Mouse (Mus musculus) forebrain, postnatal 0 days (tissue): Measurements from ENCODE around the gene Nek7. TPM values are rescaled to one million over a fixed set of nuclear protein-coding genes. Genes with fewer than 3 reads are reported as not detected.
A peak's percentile ranks its signal among the peaks of the same experiment; 100 is the strongest.

Source experiments
- ATAC-seq: fragments of 200-750 bp; cut with Nextera tagmentation; 2 replicates; pipeline ENCODE4 v1.8.0; 2017; ENCODE audit warnings: mild to moderate bottlenecking, moderate library complexity
- DNase-seq: peaks from one replicate; pipeline ENCODE4 v3.0.0-alpha.2; 2015
- H3K27ac ChIP-seq: fragments of 300-500 bp; sonication (generic); 2 replicates; pipeline ENCODE4 v1.5.1; 2014; ENCODE audit warnings: low read depth, mild to moderate bottlenecking, antibody characterized with exemption, low read length, moderate library complexity, mixed read lengths
- H3K27me3 ChIP-seq: fragments of 300-500 bp; sonication (generic); 2 replicates; pipeline ENCODE4 v1.6.1; 2014; ENCODE audit warnings: mild to moderate bottlenecking, low read length, mixed read lengths; ENCODE audit not compliant: insufficient read depth
- H3K36me3 ChIP-seq: fragments of 300-500 bp; sonication (generic); 2 replicates; pipeline ENCODE4 v1.6.1; 2014; ENCODE audit warnings: mild to moderate bottlenecking, moderate library complexity; ENCODE audit not compliant: insufficient read depth
- H3K4me1 ChIP-seq: fragments of 300-500 bp; sonication (generic); 2 replicates; pipeline ENCODE4 v1.6.1; 2014; ENCODE audit warnings: antibody characterized with exemption; ENCODE audit not compliant: insufficient read depth
- H3K4me2 ChIP-seq: fragments of 300-500 bp; sonication (generic); 2 replicates; pipeline ENCODE4 v1.6.1; 2014; ENCODE audit warnings: low read depth, mild to moderate bottlenecking, moderate library complexity
- H3K4me3 ChIP-seq: fragments of 300-500 bp; sonication (generic); 2 replicates; pipeline ENCODE4 v1.5.1; 2014; ENCODE audit warnings: low read depth, low read length, mixed read lengths
- H3K9ac ChIP-seq: fragments of 300-500 bp; sonication (generic); 2 replicates; pipeline ENCODE4 v1.6.1; 2014; ENCODE audit warnings: mild to moderate bottlenecking
- H3K9me3 ChIP-seq: fragments of 300-500 bp; sonication (generic); 2 replicates; pipeline ENCODE4 v1.6.1; 2016; ENCODE audit warnings: low read length
- CTCF ChIP-seq: sonication (generic); IDR thresholded peaks from 2 replicates; pipeline ENCODE4 v1.5.1; 2016; ENCODE audit warnings: antibody characterized with exemption, control low read depth, low read depth
- whole genome bisulfite sequencing: fragments of 180-500 bp; shearing (Covaris S2); extraction: QIAGEN DNeasy Blood & Tissue Kit; methylation state at CpG from one replicate; pipeline ENCODE4 v1.1.7; 2014; 5-methylcytosine and 5-hydroxymethylcytosine counted together
- polyA plus RNA-seq: library from polyadenylated mRNA; unstranded; fragments of >200 nt; fragmentation: Nextera tagmentation; extraction: Ambion mirVana; gene quantifications from 2 replicates; pipeline ENCODE4 v1.2.1, GENCODE M21; 2015
- total RNA-seq: library from RNA; depleted of rRNA; stranded (reverse); fragments of >200 nt; gene quantifications from 2 replicates; pipeline ENCODE4 v1.2.3, GENCODE M21; 2014

Gene Nek7
- total and polyA plus RNA-seq, 2 experiments from 2014 or later = 15.3 to 15.4 TPM

- no peak overlapping the region for H3K4me2 ChIP-seq
- no peak for TF ChIP-seq CTCF
- H3K36me3 ChIP-seq = no peaks in the 10 kb centered on the region
- no peak overlapping the region for H3K9ac ChIP-seq
- DNase-seq (no peak), ATAC-seq (no peak)
- WGBS = 94% methylated on average over 2 of the region's 2 CpGs
- no peaks in the 10 kb centered on the region for H3K9me3 ChIP-seq
- H3K4me3 ChIP-seq = no peak overlapping the region
- no peak overlapping the region for H3K27ac ChIP-seq
- no peaks in the 10 kb centered on the region for H3K4me1 ChIP-seq
- H3K27me3 ChIP-seq = no peaks in the 10 kb centered on the region
These were observed 33.0 kb downstream of the Nek7 start for GRCm38 (mm10) chr1:138586891-138587290.

- Histone ChIP-seq H3K36me3 (no peaks in the 10 kb centered on the region), H3K4me2 (no peak overlapping the region), H3K27me3 (no peaks in the 10 kb centered on the region), H3K4me3 (no peak overlapping the region), H3K27ac (no peak overlapping the region), H3K9ac (no peak overlapping the region), H3K9me3 (no peaks in the 10 kb centered on the region), H3K4me1 (no peaks in the 10 kb centered on the region)
- no peak for TF ChIP-seq CTCF
- WGBS = 99% methylated on average over 2 of the region's 2 CpGs
- ATAC-seq (no peak), DNase-seq (no peak)
These were observed 35.4 kb downstream of the Nek7 start for GRCm38 (mm10) chr1:138584423-138585013.

GRCm38 (mm10) chr1:138582225-138582624 lies 37.7 kb downstream of the Nek7 start:
- no peak overlapping the region for H3K4me3 ChIP-seq
- H3K36me3 ChIP-seq = no peaks in the 10 kb centered on the region
- no peaks in the 10 kb centered on the region for H3K9me3 ChIP-seq
- no peak overlapping the region for H3K4me2 ChIP-seq
- H3K27ac ChIP-seq = no peak overlapping the region
- ATAC-seq (no peak), DNase-seq (no peak)
- H3K4me1 ChIP-seq = no peaks in the 10 kb centered on the region
- 84% methylated on average over 7 of the region's 7 CpGs for WGBS
- H3K9ac ChIP-seq = no peak overlapping the region
- no peaks in the 10 kb centered on the region for H3K27me3 ChIP-seq
- TF ChIP-seq CTCF = no peak

- no peak for TF ChIP-seq CTCF
- WGBS = 78% methylated on average over 11 of the region's 11 CpGs
- no peak for DNase-seq
These were observed 40.0 kb downstream of the Nek7 start for GRCm38 (mm10) chr1:138579822-138580492.

GRCm38 (mm10) chr1:138579207-138579606 lies 40.7 kb downstream of the Nek7 start:
- no peak for TF ChIP-seq CTCF
- Histone ChIP-seq H3K4me2 (no peak overlapping the region), H3K27ac (no peak overlapping the region), H3K9ac (no peak overlapping the region), H3K9me3 (no peaks in the 10 kb centered on the region), H3K4me1 (no peaks in the 10 kb centered on the region), H3K36me3 (no peaks in the 10 kb centered on the region), H3K4me3 (no peak overlapping the region), H3K27me3 (no peaks in the 10 kb centered on the region)
- WGBS = 92% methylated on average over 7 of the region's 7 CpGs
- ATAC-seq = no peak
- no peak for DNase-seq

More at GRCm38 (mm10) chr1:138579822-138580492, 40.0 kb downstream of the Nek7 start:
- no peaks in the 10 kb centered on the region for H3K9me3 ChIP-seq
- ATAC-seq = no peak
- H3K4me3 ChIP-seq = no peak overlapping the region
- H3K36me3 ChIP-seq = no peaks in the 10 kb centered on the region
- H3K4me1 ChIP-seq = no peaks in the 10 kb centered on the region
- H3K27ac ChIP-seq = no peak overlapping the region
- H3K4me2 ChIP-seq = no peak overlapping the region
- no peaks in the 10 kb centered on the region for H3K27me3 ChIP-seq
- no peak overlapping the region for H3K9ac ChIP-seq

GRCm38 (mm10) chr1:138576803-138577202 lies 43.1 kb downstream of the Nek7 start:
- DNase-seq = peak; percentile 27
- H3K4me1 ChIP-seq = 0 out of 2 replicates have a peak, but pooled peaks cover 3% of the 10 kb centered on the region

GRCm38 (mm10) chr1:138576066-138576697 lies 43.8 kb downstream of the Nek7 start:
- no peak for TF ChIP-seq CTCF
- DNase-seq = no peak
- Histone ChIP-seq H3K27me3 (no peaks in the 10 kb centered on the region), H3K36me3 (no peaks in the 10 kb centered on the region), H3K4me3 (no peak overlapping the region), H3K4me1 (0 out of 2 replicates have a peak, but pooled peaks cover 6% of the 10 kb centered on the region), H3K4me2 (no peak overlapping the region), H3K9me3 (no peaks in the 10 kb centered on the region), H3K27ac (no peak overlapping the region; the same call in 1 of the 2 replicates), H3K9ac (no peak overlapping the region)
- no peak for ATAC-seq
- WGBS = 91% methylated on average over 8 of the region's 8 CpGs

More at GRCm38 (mm10) chr1:138576803-138577202, 43.1 kb downstream of the Nek7 start:
- H3K27ac ChIP-seq = no peak overlapping the region; the same call in 1 of the 2 replicates
- no peak overlapping the region for H3K9ac ChIP-seq
- H3K4me2 ChIP-seq = no peak overlapping the region
- H3K9me3 ChIP-seq = no peaks in the 10 kb centered on the region
- no peak for TF ChIP-seq CTCF
- WGBS = 49% methylated on average over 7 of the region's 7 CpGs
- ATAC-seq = peak; percentile 66
- H3K36me3 ChIP-seq = no peaks in the 10 kb centered on the region
- no peaks in the 10 kb centered on the region for H3K27me3 ChIP-seq
- H3K4me3 ChIP-seq = no peak overlapping the region
